Mouse (Mus musculus) mesoderm, embryonic 11.5 days (tissue): ENCODE measurements around the gene Odc1.

ENCODE experiments used
- DNase-seq: peaks from one replicate; pipeline ENCODE4 v3.0.0-alpha.2; 2012; ENCODE audit warnings: low read depth, low spot score

The Odc1 gene

DNA sequence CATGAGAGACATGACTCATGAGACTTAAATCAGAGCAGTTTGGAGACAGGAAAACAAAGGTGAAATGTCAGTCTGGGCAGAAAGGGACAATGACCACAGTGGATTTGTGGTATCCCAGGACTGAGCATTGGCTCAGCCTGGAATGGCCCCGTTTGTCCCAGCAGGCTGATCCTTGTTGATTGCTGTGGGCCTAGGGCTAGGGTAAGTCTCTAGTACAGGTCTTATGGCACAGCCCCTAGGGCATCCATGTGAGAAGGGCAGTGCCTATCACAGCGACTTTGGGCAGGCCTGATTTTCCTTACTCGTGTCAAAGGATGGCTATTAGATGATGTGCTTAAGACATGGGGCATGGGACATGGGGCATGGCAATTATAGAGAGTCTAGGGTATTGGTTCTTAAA is 41.4 kb downstream of the Odc1 start:
- no peak for DNase-seq

DNA sequence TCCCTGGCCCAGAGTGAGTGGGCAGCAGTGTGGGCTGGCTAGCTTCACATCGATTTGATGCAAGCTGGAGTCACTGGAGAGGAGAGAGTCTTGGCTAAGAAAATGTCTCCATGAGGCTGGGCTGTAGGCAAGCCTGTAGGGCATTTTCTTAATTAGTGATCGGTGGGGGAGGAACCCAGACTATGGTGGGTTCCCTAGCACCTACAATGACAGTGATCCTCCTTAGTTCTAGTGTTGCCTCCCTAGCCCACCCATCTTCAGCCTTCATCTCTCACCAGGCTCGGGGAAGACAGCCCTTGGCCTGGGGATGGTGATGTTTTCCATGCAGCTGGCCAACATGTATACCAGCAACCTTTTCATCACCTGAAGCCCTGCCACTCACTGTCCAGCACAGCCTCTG is 43.8 kb downstream of the Odc1 start:
- DNase-seq, result no peak

DNA sequence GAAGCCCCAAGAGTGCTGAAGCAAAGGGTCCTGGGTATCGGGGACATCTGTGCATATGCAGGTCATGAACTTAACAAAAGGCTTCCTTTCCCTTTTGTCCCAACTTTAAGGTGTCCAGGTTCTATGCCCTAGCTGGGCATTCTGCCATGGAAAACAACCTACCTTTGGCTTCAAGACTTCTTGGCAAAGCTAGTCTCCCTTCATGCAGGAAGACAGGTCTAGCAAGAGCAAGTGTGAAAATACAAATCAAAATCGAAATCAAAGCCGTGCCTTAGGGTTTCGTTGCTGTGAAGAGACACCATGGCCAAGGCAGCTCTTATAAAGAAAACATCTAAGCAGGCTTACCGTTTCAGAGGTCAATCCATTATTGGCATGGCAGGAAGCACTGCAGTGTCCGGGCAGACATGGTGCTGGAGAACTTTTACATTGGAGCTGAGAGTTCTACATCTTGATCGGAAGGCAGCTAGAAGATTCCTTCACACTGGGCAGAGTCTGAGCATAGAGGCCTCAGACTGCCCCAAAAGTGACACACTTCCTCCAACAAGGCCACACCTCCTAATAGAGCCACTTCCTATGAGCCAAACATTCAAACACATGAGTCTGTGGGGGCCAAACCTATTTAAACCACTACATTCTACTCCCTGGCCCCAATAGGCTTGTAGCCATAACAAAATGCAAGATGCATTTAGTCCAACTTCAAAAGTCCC is 44.5 kb downstream of the Odc1 start:
- no peak for DNase-seq

DNA sequence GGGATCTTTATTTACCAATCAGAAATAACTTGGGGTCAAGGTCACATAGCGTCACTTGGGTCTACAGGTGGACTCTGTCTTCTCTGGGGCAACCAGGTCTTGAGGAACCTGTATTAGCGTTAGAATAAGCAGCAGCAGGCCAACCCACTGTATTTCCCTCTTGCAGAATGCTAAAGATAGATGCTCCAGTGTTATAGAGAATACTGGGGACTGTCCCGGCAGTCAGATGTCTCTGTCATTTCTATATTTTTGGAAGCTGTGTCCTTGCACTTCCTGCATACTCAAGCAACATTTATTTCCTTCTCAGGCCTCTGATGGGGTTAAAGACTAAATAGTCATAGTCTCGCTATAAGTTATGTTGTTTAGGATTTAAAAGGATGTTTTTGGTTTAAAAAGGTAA is 46.7 kb downstream of the Odc1 start:
- no peak for DNase-seq

DNA sequence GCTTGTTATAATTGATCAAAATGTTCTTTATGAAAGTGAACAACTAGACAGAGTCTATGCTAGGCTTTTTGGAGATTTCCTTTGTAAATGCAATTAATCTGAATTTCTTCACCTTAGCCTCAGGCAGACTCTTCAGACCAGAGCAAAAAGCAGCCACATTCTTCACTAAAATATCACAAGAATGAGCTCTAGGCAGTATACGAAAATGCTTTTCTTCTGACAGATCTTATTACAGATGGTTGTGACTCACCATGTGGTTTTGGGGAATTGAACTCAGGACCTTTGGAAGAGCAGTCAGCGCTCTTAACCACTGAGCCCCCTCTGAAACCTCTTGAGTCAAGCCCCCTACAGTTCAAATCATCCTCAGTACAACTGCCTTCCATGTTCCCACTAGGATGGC is 49.4 kb downstream of the Odc1 start:
- no peak for DNase-seq

DNA sequence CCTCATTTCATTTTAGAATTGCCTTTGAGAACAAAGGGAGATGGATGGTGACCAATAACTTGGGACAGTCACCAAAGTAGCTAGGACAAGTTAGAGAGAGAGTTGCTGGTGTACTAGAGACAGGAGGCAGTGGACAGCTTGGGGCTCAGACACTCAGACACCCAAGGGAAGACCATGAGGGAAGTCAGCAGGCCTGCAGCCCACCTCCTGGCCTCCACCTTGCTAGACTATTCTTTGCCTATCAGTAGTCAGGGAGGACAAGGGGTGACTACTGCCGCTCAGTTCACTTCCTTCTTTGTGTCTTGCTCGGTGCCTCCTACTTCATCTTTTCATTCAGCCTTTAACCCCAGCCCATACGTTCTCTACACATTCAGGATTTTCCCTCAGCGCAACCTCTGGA is 50.1 kb downstream of the Odc1 start:
- no peak for DNase-seq

DNA sequence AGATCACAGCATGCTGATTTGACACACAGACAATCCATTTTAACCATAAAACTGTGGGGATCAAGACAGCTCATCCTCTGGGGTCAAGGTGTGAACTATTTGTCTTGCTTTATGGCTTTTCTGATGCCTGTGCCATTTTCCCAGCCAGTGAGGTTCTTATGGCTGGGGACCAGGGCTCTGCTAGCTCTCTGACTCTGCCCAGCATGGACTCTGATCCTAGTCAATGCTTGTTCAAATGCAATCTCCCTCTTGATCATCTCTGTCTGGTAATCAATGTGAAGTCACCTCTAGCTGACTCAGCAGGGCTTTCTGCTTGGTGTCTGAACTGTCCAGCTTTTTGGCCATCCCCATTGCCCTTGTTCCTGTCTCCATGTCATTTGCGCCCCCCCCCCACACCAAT is 50.6 kb downstream of the Odc1 start:
- DNase-seq, result no peak
